Mouse (Mus musculus) kidney, embryonic 16.5 days (tissue): ENCODE data around the gene Sac3d1. TPM values are rescaled to one million over a fixed set of nuclear protein-coding genes. Genes with fewer than 3 reads are reported as not detected.

Source experiments
- polyA plus RNA-seq: library from polyadenylated mRNA; unstranded; fragments of >200 nt; fragmentation: Nextera tagmentation; extraction: Ambion mirVana; gene quantifications from 2 replicates; pipeline ENCODE4 v1.2.1, GENCODE M21; 2015

Gene Sac3d1
- polyA plus RNA-seq, 1 experiment from 2014 or later = 43.7 TPM

Other genes starting within 250 kb of the Sac3d1 start
- 50.6 and 52.9 TPM in 2 replicates for gene Frmd8, start 243.4 kb downstream of the Sac3d1 start, polyA plus RNA-seq
- gene Slc25a45, start 240.8 kb downstream of the Sac3d1 start, polyA plus RNA-seq = 14.8 and 15.7 TPM in 2 replicates
- 3.7 and 4.4 TPM in 2 replicates for gene Tigd3, start 224.5 kb downstream of the Sac3d1 start, polyA plus RNA-seq
- 185 and 188 TPM in 2 replicates for gene Dpf2, start 205.6 kb downstream of the Sac3d1 start, polyA plus RNA-seq
- gene Cdc42ep2, start 193.8 kb downstream of the Sac3d1 start, polyA plus RNA-seq = 16.5 and 17.3 TPM in 2 replicates
- 77.7 and 82.1 TPM in 2 replicates for gene Pola2, start 154.4 kb downstream of the Sac3d1 start, polyA plus RNA-seq
- not detected in 2 replicates for gene Slc22a20, start 132.5 kb downstream of the Sac3d1 start, polyA plus RNA-seq
- 11.1 and 11.9 TPM in 2 replicates for gene Capn1, start 102.8 kb downstream of the Sac3d1 start, polyA plus RNA-seq
- gene Syvn1, start 72.1 kb downstream of the Sac3d1 start, polyA plus RNA-seq = 33.1 and 39.0 TPM in 2 replicates
- 83.2 and 87.2 TPM in 2 replicates for gene Mrpl49, start 60.9 kb downstream of the Sac3d1 start, polyA plus RNA-seq
- 644 and 690 TPM in 2 replicates for gene Fau, start 60.8 kb downstream of the Sac3d1 start, polyA plus RNA-seq
- 35.4 and 37.7 TPM in 2 replicates for gene Znhit2, start 57.5 kb downstream of the Sac3d1 start, polyA plus RNA-seq
- 22.8 and 28.6 TPM in 2 replicates for gene Tm7sf2, start 50.3 kb downstream of the Sac3d1 start, polyA plus RNA-seq
- 85.7 and 90.6 TPM in 2 replicates for gene Vps51, start 41.4 kb downstream of the Sac3d1 start, polyA plus RNA-seq
- not detected in 2 replicates for gene Tmem262, start 38.6 kb downstream of the Sac3d1 start, polyA plus RNA-seq
- 1.0 and 2.5 TPM in 2 replicates for gene Gm28374, start 36.4 kb downstream of the Sac3d1 start, polyA plus RNA-seq
- gene Zfpl1, start 33.7 kb downstream of the Sac3d1 start, polyA plus RNA-seq = 77.1 and 78.9 TPM in 2 replicates
- gene Cdca5, start 33.7 kb downstream of the Sac3d1 start, polyA plus RNA-seq = 43.6 and 45.2 TPM in 2 replicates
- gene AC131692.1, start 24.2 kb downstream of the Sac3d1 start, polyA plus RNA-seq = 0.28 and 0.35 TPM in 2 replicates
- 0.40 and 0.47 TPM in 2 replicates for gene Naaladl1, start 12.9 kb downstream of the Sac3d1 start, polyA plus RNA-seq
- gene Snx15, start 9.7 kb upstream of the Sac3d1 start, polyA plus RNA-seq = 33.3 and 36.2 TPM in 2 replicates
- gene Batf2, start 22.3 kb upstream of the Sac3d1 start, polyA plus RNA-seq = 0.47 and 0.84 TPM in 2 replicates
- gene Arl2, start 22.9 kb upstream of the Sac3d1 start, polyA plus RNA-seq = 111 and 113 TPM in 2 replicates
- not detected in 2 replicates for gene Majin, start 65.7 kb upstream of the Sac3d1 start, polyA plus RNA-seq
- 0.73 and 1.4 TPM in 2 replicates for gene Gpha2, start 107.7 kb upstream of the Sac3d1 start, polyA plus RNA-seq
- gene Ppp2r5b, start 117.2 kb upstream of the Sac3d1 start, polyA plus RNA-seq = 27.5 and 31.0 TPM in 2 replicates
- gene Atg2a, start 123.0 kb upstream of the Sac3d1 start, polyA plus RNA-seq = 12.1 and 13.1 TPM in 2 replicates
- gene Ehd1, start 158.1 kb upstream of the Sac3d1 start, polyA plus RNA-seq = 84.2 and 89.5 TPM in 2 replicates
- gene Cdc42bpg, start 187.8 kb upstream of the Sac3d1 start, polyA plus RNA-seq = 0.80 and 1.5 TPM in 2 replicates
- 93.0 and 96.2 TPM in 2 replicates for gene Men1, start 216.3 kb upstream of the Sac3d1 start, polyA plus RNA-seq
- 25.9 and 28.7 TPM in 2 replicates for gene Map4k2, start 222.5 kb upstream of the Sac3d1 start, polyA plus RNA-seq
- gene Sf1, start 245.0 kb upstream of the Sac3d1 start, polyA plus RNA-seq = 132 and 150 TPM in 2 replicates